Mouse (Mus musculus) right cerebral cortex, postnatal 10 days (tissue): ENCODE data around the gene Gnai2.
"Not testable (repeated sequence)": the region's sequence is repeated elsewhere in the genome, so short reads cannot be mapped to it uniquely, and the experiment has no call there.

ENCODE experiments used
- DNase-seq, 2 experiments: peaks; one replicate each; pipeline ENCODE4 v3.0.0; 2021; ENCODE audit warnings: low spot score in 2 of 2

Gnai2 gene

GRCm38 (mm10) chr9:107590058-107590772 lies 45.0 kb downstream of the Gnai2 start:
- DNase-seq: no peak

DNA sequence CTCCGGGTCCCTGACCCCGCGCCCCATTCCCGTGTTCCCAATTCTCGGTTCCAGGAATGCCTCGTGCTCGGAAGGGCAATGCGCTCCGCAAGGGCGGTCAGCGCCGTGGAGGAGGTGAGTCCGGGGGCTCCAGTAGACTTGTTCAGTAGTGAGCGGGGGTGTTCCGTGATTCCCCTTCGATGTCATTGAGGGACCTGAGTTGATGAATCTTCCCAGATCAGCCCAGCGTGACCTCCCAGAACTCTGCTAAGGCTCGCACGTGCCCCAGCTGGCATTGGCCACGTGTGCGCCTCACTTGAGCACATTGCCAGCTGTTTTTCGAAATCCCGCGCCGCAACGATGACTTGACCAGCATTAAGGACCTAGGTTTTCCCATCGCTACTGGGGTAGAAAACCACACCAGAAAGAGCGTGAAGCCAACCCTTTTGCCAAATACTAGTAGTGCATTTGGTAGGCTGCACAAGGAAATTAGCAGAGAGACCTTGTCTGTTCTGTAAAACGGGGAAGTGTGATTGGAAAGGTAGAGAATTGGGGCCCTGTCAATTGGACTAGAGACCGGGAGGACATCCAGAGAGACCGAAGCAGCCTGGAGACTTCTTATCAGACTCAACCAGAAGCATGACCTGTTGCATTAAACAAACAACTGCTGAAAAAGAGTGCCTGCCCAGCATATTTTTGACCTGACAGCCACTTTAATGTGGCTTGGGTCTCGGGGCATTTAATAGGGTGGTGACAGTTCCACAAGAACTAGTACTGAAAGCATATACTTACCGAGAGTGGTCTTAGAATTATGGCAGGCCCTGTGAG lies 47.1 kb downstream of the Gnai2 start:
- peak; percentile 66 to 73 for DNase-seq

GRCm38 (mm10) chr9:107586974-107587832 lies 48.0 kb downstream of the Gnai2 start, which contains the start of gene Ifrd2:
Ifrd2 (plus strand) TSS chr9:107587642.
- DNase-seq: peak; percentile 98 to 99

GRCm38 (mm10) chr9:107586504-107586903 lies 48.7 kb downstream of the Gnai2 start:
- DNase-seq: no peak

DNA sequence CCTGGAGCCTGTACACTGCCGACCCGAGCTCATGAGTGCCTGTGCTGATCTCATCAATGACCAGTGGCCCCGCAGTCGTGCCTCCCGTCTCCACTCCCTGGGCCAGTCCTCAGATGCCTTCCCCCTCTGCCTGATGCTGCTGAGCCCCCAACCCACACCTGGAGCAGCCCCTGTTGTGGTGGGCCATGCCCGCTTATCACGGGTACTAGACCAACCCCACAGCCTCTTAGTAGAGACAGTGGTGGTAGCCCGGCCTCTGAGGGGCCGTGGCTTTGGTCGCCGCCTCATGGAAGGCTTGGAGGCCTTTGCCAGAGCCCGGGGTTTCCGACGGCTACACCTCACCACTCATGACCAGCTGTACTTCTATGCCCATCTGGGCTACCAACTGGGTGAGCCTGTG lies 52.0 kb downstream of the Gnai2 start:
- no peak for DNase-seq

GRCm38 (mm10) chr9:107582509-107583062 lies 52.6 kb downstream of the Gnai2 start:
- no peak for DNase-seq

GRCm38 (mm10) chr9:107581584-107581983 lies 53.6 kb downstream of the Gnai2 start:
- DNase-seq: no peak

- DNase-seq: peak; percentile 93 to 94
Measured at GRCm38 (mm10) chr9:107580501-107581317, 54.5 kb downstream of the Gnai2 start, which contains the start of gene Hyal3. Hyal3 (plus strand) TSS chr9:107580818.

GRCm38 (mm10) chr9:107579023-107579900 lies 55.9 kb downstream of the Gnai2 start:
- no peak for DNase-seq

GRCm38 (mm10) chr9:107578587-107578986 lies 56.6 kb downstream of the Gnai2 start, which contains the start of gene Naa80:
Naa80 (plus strand) TSS chr9:107578887.
- DNase-seq: no peak

DNA sequence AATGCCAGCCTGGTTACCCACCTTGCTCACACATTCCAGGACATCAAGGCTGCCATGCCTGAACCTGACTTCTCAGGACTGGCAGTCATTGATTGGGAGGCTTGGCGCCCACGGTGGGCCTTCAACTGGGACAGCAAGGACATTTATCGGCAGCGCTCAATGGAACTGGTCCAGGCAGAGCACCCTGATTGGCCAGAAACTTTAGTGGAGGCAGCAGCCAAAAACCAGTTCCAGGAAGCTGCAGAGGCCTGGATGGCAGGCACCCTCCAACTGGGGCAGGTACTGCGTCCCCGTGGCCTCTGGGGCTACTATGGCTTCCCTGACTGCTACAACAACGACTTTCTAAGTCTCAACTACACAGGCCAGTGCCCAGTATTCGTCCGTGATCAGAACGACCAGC lies 57.3 kb downstream of the Gnai2 start:
- no peak for DNase-seq

- DNase-seq: peak; percentile 72 to 73
Measured at GRCm38 (mm10) chr9:107576357-107577107, 58.6 kb downstream of the Gnai2 start, which contains the start of gene Hyal1. Hyal1 (plus strand) TSS chr9:107576927.

DNA sequence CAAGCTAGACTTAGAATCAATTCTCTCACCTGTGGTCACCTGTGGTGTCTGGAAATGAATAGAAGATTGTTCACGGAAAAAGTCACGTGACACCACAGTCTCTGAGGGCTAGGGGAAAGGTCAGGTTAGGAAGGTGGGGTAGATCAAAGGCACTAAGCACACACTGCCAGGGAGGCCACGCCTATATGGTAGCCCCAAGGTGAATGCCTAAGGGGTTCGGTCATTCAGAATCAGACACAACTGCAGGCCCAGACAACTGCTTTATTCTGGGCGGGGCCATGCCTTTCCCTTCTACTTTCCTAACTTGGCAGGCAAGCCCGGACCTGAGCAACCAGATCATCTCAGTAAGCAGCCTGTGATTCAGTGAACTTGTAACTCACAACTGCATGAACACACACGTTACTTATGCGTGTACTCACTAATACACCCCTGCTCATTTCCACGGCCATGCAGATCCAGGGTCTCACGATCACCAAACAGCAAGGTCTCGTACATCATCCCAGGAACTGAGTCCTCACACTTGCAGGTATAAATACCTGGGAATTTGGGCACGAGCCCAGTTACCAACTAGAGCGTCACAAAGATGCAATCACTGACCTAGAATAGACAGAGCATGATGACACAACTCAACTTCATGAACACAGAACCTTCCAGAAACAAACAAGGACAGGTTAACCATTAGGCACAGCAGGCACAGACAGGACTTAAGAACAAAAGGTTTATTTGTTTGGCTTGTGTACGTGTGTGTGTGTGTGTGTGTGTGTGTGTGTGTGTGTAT lies 59.4 kb downstream of the Gnai2 start:
- DNase-seq: no peak

DNA sequence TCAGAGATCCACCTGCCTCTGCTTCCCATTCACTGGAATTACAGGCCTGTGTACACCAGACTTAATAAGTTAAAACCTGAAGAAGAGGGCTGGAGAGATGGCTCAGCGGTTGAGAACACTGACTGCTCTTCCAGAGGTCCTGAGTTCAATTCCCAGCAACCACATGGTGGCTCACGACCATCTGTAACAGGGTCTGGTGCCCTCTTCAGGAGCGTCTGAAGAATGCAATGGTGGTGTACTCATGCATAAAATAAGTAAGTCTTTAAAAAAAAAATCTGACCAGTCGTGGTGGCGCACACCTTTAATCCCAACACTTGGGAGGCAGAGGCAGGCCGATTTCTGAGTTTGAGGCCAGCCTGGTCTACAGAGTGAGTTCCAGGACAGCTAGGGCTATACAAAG lies 61.4 kb downstream of the Gnai2 start:
- DNase-seq: not testable (repeated sequence)

GRCm38 (mm10) chr9:107572327-107572662 lies 62.9 kb downstream of the Gnai2 start:
- no peak for DNase-seq

- no peak for DNase-seq
Measured at GRCm38 (mm10) chr9:107571534-107572326, 63.4 kb downstream of the Gnai2 start.

- DNase-seq: no peak
Measured at GRCm38 (mm10) chr9:107570845-107571244, 64.3 kb downstream of the Gnai2 start.
